Mouse (Mus musculus) kidney, embryonic 14.5 days (tissue): Measurements from ENCODE around the gene Wap. TPM values are rescaled to one million over a fixed set of nuclear protein-coding genes. Genes with fewer than 3 reads are reported as not detected.

ENCODE experiments used
- ATAC-seq: fragments of 200-750 bp; cut with Nextera tagmentation; 2 replicates; pipeline ENCODE4 v1.8.0; 2017; ENCODE audit warnings: moderate number of reproducible peaks, mild to moderate bottlenecking, moderate TSS enrichment, moderate library complexity; ENCODE audit not compliant: low FRiP score, low TSS enrichment
- H3K27ac ChIP-seq: fragments of 300-500 bp; sonication (generic); 2 replicates; pipeline ENCODE4 v1.5.1; 2014; ENCODE audit warnings: low read depth, mild to moderate bottlenecking, low read length, moderate library complexity, mixed read lengths
- H3K27me3 ChIP-seq: fragments of 300-500 bp; sonication (generic); 2 replicates; pipeline ENCODE4 v1.6.1; 2014; ENCODE audit warnings: mild to moderate bottlenecking, low read length; ENCODE audit not compliant: control insufficient read depth, insufficient read depth
- H3K36me3 ChIP-seq: fragments of 300-500 bp; sonication (generic); 2 replicates; pipeline ENCODE4 v1.6.1; 2014; ENCODE audit warnings: low read length, mixed read lengths; ENCODE audit not compliant: control insufficient read depth, insufficient read depth
- H3K4me1 ChIP-seq: fragments of 300-500 bp; sonication (generic); 2 replicates; pipeline ENCODE4 v1.6.1; 2014; ENCODE audit warnings: low read length, mixed read lengths; ENCODE audit not compliant: control insufficient read depth, insufficient read depth
- H3K4me2 ChIP-seq: fragments of 300-500 bp; sonication (generic); replicated peaks from 2 replicates; pipeline ENCODE4 v1.6.1; 2014; ENCODE audit warnings: low read depth, mild to moderate bottlenecking, low read length
- H3K4me3 ChIP-seq: fragments of 300-500 bp; sonication (generic); 2 replicates; pipeline ENCODE4 v1.5.1; 2014; ENCODE audit warnings: mild to moderate bottlenecking, low read length
- H3K9ac ChIP-seq: fragments of 300-500 bp; sonication (generic); 2 replicates; pipeline ENCODE4 v1.6.1; 2014; ENCODE audit warnings: low read depth, mild to moderate bottlenecking, low read length, moderate library complexity
- H3K9me3 ChIP-seq: fragments of 300-500 bp; sonication (generic); 2 replicates; pipeline ENCODE4 v1.6.1; 2016; ENCODE audit warnings: low read length; ENCODE audit not compliant: control insufficient read depth
- WGBS: fragments of 180-500 bp; shearing (Covaris S2); extraction: QIAGEN DNeasy Blood & Tissue Kit; methylation state at CpG from one replicate; pipeline ENCODE4 v1.1.7; 2014; 5-methylcytosine and 5-hydroxymethylcytosine counted together
- polyA plus RNA-seq: library from polyadenylated mRNA; unstranded; fragments of >200 nt; fragmentation: Nextera tagmentation; extraction: Ambion mirVana; gene quantifications from 2 replicates; pipeline ENCODE4 v1.2.1, GENCODE M21; 2014

Gene Wap
- polyA plus RNA-seq, 1 experiment from 2014 or later: not detected

DNA sequence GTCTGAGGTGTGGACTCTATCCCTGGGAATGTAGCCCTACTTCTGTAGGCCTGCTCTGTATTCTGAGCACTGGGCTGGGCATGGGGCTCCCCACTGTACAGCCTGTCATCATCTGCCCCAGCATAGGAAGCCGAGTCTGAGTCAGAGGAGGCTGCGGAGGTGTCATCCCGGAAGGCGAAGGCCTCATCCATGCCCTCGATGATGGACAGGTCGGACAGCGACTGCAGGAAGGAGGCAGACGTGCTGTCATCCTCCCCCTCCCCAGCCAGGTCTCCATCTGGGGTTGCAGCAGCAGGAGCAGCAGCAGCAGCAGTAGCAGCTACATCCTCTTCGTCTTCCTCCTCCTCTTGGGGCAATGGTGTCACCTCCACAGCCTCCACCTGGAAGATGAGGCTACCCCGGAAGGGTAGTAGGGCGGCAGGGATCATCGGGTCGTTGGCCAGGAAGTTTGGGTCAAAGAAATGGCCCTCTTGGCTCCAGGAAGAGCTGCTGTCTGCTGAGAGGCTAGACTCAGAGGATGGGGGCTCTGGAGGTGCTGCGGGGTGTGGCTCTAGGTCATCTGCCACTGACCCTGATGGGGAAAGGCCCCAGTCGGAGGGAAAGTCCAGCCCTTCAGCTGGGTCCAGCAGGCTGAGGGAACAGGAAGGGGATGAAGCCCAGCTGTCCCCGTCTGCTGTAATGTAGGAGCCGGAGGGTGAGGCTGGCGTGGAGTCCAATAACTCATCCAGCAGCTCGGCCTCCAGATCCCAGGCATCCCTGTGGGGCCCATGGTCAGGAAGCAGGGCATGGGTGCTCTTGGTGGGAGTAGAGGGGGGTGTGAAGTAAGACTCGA lies 36.6 kb downstream of the Wap start:
- H3K4me1 ChIP-seq: peaks cover 21% of the 10 kb centered on the region

DNA sequence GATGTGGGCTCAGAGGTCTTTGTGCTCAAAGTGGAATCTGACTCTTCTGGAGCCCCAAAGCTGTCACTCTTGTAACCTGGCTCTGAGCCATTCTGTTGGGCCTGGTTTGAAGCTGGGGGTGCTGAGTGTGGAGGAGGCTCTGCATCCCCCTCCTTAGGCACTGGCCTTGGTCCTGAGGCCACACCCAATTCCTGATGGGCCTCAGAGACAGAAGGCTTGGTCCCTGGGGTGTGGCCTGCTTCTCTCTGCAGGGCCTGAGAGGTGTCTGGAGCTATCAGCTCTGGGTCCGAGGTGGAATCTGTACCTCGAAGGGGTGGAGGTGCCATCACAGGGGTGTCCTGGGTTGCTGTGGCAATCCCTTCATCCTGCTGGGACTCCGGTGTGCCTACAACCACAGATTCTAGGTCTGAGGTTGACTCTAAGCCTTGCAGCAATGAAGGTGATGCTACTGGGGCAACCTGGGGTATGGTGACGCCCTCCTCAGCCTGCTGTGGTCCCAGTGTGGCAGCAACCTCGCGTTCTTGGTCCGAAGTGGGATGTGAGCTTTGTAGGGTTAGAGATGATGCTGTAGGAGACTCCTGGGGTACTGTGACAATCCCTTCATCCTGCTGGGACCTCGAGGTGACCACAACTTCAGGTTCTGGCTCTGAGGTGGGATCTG lies 38.0 kb downstream of the Wap start:
- Histone ChIP-seq H3K36me3 (peaks cover 32% of the 10 kb centered on the region), H3K4me3 (no peak overlapping the region), H3K27me3 (peaks cover 8% of the 10 kb centered on the region; the same call in 1 of the 2 replicates), H3K4me2 (no peak overlapping the region), H3K27ac (no peak overlapping the region), H3K4me1 (peaks cover 21% of the 10 kb centered on the region), H3K9me3 (no peaks in the 10 kb centered on the region), H3K9ac (no peak overlapping the region)
- no peak for ATAC-seq
- 83% methylated on average over 8 of the region's 8 CpGs for WGBS

More for the DNA sequence above, 36.6 kb downstream of the Wap start:
- Histone ChIP-seq H3K4me2 (no peak overlapping the region), H3K27me3 (peaks cover 22% of the 10 kb centered on the region), H3K4me3 (no peak overlapping the region), H3K27ac (no peak overlapping the region), H3K9ac (no peak overlapping the region), H3K36me3 (peaks cover 17% of the 10 kb centered on the region), H3K9me3 (no peaks in the 10 kb centered on the region)
- no peak for ATAC-seq
- 53% methylated on average over 20 of the region's 20 CpGs for WGBS

DNA sequence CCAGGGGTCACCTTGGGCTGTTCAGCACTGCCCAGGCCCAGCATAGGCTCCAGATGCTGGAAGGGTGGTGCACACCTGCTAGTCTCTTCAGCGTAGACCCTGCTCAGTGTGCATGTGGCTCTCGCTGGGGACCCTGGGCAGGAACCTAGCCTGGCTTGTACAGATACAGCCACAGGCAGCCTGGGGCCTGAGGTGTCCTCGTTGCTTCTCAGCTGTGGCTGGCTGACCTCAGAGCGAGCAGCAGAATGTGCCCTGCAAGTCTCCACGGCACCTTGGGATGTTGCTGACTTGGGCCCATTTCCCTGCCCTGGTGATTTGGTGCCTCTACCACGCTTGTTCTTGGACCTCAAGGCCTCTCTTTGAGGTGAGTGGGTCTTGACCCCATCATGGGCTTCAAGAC lies 38.6 kb downstream of the Wap start:
- 82% methylated on average over 6 of the region's 6 CpGs for WGBS
- H3K4me2 ChIP-seq: no peak overlapping the region
- peaks cover 21% of the 10 kb centered on the region for H3K4me1 ChIP-seq
- no peak overlapping the region for H3K4me3 ChIP-seq
- H3K9ac ChIP-seq: no peak overlapping the region
- H3K27ac ChIP-seq: no peak overlapping the region
- H3K27me3 ChIP-seq: peaks cover 3% of the 10 kb centered on the region; the same call in 1 of the 2 replicates
- no peaks in the 10 kb centered on the region for H3K9me3 ChIP-seq
- ATAC-seq: no peak
- peaks cover 38% of the 10 kb centered on the region for H3K36me3 ChIP-seq

DNA sequence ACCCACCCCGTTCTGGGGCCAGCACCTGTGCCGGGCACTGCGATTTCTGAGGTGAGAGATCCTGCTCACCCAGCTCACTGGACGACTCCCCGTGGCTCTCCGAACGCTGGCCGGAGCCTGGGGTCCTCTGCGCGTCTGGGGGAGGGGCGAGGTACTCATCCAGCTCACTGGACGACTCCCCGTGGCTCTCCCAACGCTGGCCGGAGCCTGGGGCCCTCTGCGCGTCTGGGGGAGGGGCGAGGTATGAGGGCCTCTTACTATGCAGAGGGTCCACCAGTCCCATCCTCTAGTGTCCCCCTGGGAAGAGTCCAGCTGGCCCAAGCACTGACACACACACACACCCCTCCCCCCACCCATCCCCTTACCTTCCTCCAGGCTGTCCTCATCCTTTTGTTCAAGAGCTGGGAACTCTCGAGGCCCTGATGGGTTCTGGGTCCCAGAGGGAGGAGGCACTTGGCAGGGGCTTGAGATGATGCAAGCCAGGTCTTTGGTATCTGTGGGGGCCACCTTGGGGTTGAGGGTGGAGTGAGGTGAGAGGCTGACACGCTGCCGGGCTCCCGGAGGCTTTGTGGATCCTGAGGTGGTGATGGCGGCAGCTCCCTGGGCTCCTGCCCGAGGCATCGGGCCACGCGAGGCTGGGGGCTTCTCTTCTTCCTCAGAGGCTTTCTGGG lies 39.3 kb downstream of the Wap start:
- Histone ChIP-seq H3K9ac (no peak overlapping the region), H3K27me3 (no peaks in the 10 kb centered on the region), H3K4me3 (no peak overlapping the region), H3K4me2 (no peak overlapping the region), H3K36me3 (peaks cover 44% of the 10 kb centered on the region), H3K9me3 (no peaks in the 10 kb centered on the region), H3K4me1 (peaks cover 16% of the 10 kb centered on the region), H3K27ac (no peak overlapping the region)
- WGBS: 23% methylated on average over 26 of the region's 27 CpGs
- ATAC-seq: 0 out of 2 replicates have a peak, but pooled peaks have one; percentile 22

DNA sequence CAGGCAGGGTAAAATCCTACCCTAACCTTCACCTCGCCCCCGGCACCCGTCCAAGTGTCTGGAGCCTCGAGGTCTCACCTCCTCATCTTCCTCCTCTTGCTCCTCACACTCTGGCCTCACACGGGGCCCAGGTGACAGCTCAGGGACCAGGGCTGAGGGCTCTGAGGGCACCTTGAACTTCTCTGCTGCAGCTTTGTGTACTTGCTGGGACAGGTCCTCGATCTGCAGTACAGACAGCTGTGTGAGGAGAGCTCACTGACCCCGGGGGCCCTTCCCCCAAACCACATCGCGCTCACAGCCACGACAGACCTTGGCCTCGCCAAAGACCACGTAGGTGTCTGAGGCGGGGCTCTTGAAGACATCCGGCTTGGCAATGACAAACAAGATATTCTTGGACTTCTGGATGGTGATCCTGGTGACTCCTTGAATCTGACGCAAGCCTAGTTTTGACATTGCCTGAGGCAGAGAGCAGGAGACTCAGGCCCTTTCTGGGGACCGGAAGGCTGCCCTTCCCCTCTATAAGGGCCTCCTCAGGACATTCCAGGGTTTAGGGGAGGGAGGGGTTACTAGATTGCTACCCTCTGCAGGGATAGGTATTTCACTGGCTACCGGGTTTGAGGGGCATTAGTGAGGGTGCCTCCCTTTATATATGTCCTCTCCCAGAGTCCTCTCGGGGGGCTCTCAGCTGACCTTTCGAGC lies 40.1 kb downstream of the Wap start:
- no peak overlapping the region for H3K27ac ChIP-seq
- ATAC-seq: no peak
- no peak overlapping the region for H3K4me2 ChIP-seq
- H3K4me3 ChIP-seq: no peak overlapping the region
- H3K4me1 ChIP-seq: peaks cover 13% of the 10 kb centered on the region
- H3K9me3 ChIP-seq: no peaks in the 10 kb centered on the region
- peaks cover 53% of the 10 kb centered on the region for H3K36me3 ChIP-seq
- H3K9ac ChIP-seq: no peak overlapping the region
- WGBS: 55% methylated on average over 19 of the region's 19 CpGs
- H3K27me3 ChIP-seq: no peaks in the 10 kb centered on the region

DNA sequence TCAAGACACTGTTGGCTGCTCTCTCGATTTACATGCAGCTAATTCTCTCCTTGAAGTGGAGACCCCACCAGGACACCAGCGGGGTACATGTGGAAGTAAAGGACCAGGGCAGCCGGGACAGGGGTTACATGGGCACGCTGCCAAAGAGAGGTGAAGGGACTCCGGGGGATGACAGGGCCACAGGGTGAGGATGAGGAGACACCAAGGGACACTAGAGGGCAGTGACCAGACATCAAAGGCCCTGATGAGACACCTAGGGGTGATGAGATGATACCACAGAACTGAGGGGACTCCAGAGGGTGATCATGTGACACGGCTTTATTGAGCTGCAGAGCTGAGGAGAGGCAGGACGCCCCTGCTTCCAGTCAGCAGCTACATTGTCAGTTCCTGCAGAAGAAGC lies 40.9 kb downstream of the Wap start:
- Histone ChIP-seq H3K36me3 (peaks cover 61% of the 10 kb centered on the region), H3K27ac (no peak overlapping the region), H3K27me3 (no peaks in the 10 kb centered on the region), H3K4me2 (no peak overlapping the region), H3K9me3 (no peaks in the 10 kb centered on the region), H3K9ac (no peak overlapping the region), H3K4me3 (no peak overlapping the region), H3K4me1 (peaks cover 12% of the 10 kb centered on the region)
- ATAC-seq: no peak
- 62% methylated on average over 7 of the region's 7 CpGs for WGBS

DNA sequence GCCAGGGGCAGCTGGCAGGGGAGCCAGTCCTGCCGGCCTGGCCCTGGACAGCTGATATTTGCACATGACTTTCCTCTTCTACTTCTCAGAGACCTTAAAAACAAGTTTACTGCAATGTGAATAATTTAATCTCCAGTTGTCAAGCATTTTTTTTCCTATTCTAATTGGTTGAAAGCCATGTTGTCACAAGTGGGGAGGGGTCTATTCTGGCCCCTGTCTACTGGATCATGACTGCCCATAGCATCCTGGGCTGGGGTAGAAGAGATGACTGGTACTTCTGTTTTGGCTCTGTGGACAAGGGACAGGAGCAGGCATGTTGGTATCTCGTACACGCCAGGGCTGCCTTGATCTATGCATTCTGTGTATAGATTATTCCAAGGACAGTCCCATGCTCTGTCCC lies 41.8 kb downstream of the Wap start:
- no peaks in the 10 kb centered on the region for H3K27me3 ChIP-seq
- peaks cover 11% of the 10 kb centered on the region for H3K4me1 ChIP-seq
- H3K4me3 ChIP-seq: no peak overlapping the region
- no peak overlapping the region for H3K9ac ChIP-seq
- WGBS: 85% methylated on average over 3 of the region's 3 CpGs
- H3K9me3 ChIP-seq: no peaks in the 10 kb centered on the region
- ATAC-seq: no peak
- no peak overlapping the region for H3K4me2 ChIP-seq
- peaks cover 70% of the 10 kb centered on the region for H3K36me3 ChIP-seq
- no peak overlapping the region for H3K27ac ChIP-seq

DNA sequence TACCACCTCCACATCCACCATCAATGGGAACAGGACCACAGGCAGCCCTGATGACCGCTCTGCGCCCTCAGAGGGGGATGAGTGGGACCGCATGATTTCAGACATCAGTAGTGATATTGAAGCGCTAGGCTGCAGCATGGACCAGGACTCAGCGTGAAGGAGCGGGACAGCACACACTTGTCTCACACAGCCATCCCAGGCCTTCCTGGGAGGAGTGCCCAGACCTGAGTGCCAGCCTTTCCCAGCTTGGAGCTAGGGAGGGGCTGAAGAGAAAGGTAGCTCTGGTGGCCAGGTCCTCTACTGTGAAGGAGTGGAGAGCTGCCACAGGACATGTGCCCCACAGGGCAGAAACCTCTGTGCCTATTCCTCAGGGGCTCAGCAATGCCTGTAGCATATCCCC lies 42.2 kb downstream of the Wap start:
- no peak overlapping the region for H3K27ac ChIP-seq
- H3K4me1 ChIP-seq: peaks cover 11% of the 10 kb centered on the region
- 94% methylated on average over 6 of the region's 6 CpGs for whole genome bisulfite sequencing
- no peaks in the 10 kb centered on the region for H3K27me3 ChIP-seq
- ATAC-seq: no peak
- no peak overlapping the region for H3K4me2 ChIP-seq
- no peak overlapping the region for H3K9ac ChIP-seq
- H3K9me3 ChIP-seq: no peaks in the 10 kb centered on the region
- peaks cover 74% of the 10 kb centered on the region for H3K36me3 ChIP-seq
- H3K4me3 ChIP-seq: no peak overlapping the region
